Mouse (Mus musculus): ENCODE measurements around the gene Tssk6. TPM values are rescaled to one million over a fixed set of nuclear protein-coding genes. Genes with fewer than 3 reads are reported as not detected.

Gene Tssk6
- polyA plus RNA-seq, 1 experiment from 2014 or later: 4.1 TPM

DNA sequence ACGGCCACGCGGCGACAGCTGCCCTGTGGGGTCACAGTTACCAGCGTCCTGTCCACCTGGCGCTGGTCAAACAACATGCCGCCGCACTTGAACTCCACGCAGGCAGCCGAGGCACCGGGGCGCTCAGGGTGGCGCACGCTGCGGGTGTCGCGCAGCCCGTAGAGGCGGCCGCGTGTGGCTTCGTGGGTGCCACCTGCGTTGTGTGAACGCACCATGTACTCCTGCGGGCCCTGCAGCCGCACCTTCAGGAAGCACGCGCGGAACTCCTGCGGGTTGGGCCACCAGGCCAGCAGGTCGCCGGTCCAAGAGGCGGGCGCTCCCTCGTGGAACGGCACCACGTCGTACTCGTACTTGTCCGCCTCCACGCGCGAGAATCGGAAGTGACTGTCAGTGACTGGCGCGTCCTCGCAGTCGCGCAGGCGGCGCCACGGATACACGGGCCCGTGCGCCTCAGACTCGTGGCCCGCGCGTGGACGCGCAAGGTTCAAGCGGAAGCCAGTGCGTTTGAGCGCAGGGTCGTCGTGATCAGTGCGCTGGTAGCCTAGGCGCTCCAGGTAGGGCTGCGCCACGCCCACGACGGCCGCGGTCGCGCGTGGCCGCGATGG lies 20.6 kb upstream of the Tssk6 start:
- H3K9me3 ChIP-seq (ENCODE audit: control insufficient read depth, low read length): no peaks in the 10 kb centered on the region
- H3K36me3 ChIP-seq (ENCODE audit: control insufficient read depth, insufficient read depth, low read length): no peaks in the 10 kb centered on the region
- no peak for ATAC-seq (ENCODE audit: insufficient read depth, low FRiP score, low TSS enrichment)
- no peak overlapping the region for H3K27ac ChIP-seq (ENCODE audit: low read depth, low read length)
- no peaks in the 10 kb centered on the region for H3K4me1 ChIP-seq (ENCODE audit: control insufficient read depth, insufficient read depth, low read length)
- peak overlapping the region; percentile 36 for H3K4me2 ChIP-seq (ENCODE audit: low read depth)
- H3K9ac ChIP-seq (ENCODE audit: low read length): no peak overlapping the region
- DNase-seq (ENCODE audit: low spot score): no peak
- WGBS: 21% methylated on average over 79 of the region's 79 CpGs
- peak overlapping the region; percentile 33 for H3K4me3 ChIP-seq (ENCODE audit: low read depth, low read length)
- peaks cover 73% of the 10 kb centered on the region for H3K27me3 ChIP-seq (ENCODE audit: control insufficient read depth, insufficient read depth, low read length)

DNA sequence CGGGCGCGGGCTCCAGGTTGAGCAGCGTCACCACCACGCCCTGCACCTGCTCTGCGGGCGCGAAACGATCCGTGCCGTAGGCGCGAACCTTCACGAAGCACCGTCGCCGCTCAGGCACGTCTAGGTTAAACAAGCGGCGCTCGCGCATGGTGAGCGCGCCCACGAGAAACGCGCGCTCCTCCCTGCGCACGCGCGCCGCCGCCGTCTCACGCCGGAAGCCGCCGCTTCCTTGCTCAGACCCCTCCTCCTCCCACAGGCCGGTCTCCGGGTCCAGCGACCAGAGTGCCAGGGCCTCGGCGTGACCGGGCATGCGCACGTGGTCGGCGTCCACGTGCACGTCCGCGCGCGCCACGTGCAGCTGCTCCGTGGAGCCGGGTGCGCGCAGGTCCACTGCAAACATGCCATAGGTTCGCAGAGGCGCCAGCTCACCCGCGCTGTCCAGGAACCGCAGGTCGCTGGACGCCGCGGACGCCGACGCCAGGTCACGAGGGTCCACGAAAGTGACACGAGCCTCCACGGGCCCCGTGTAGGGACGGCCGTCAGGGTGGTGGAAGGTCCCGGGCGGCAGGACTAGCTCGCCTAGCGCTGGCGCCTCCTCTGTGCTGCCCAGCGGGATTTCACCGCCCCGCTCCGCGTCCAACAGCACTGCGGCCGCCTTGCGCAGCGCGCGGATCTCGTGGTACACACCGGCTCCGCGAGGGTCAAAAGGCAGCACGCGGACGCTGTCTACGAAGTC lies 19.8 kb upstream of the Tssk6 start:
- no peaks in the 10 kb centered on the region for H3K9me3 ChIP-seq (ENCODE audit: control insufficient read depth, low read length)
- DNase-seq (ENCODE audit: low spot score) (peak; percentile 71), ATAC-seq (ENCODE audit: insufficient read depth, low FRiP score, low TSS enrichment) (0 out of 2 replicates have a peak, but pooled peaks have one; percentile 22)
- peak overlapping the region; percentile 36 for H3K4me2 ChIP-seq (ENCODE audit: low read depth)
- H3K9ac ChIP-seq (ENCODE audit: low read length): no peak overlapping the region
- H3K27me3 ChIP-seq (ENCODE audit: control insufficient read depth, insufficient read depth, low read length): peaks cover 82% of the 10 kb centered on the region
- no peaks in the 10 kb centered on the region for H3K4me1 ChIP-seq (ENCODE audit: control insufficient read depth, insufficient read depth, low read length)
- 6% methylated on average over 98 of the region's 103 CpGs for WGBS
- peak overlapping the region; percentile 33 for H3K4me3 ChIP-seq (ENCODE audit: low read depth, low read length)
- H3K36me3 ChIP-seq (ENCODE audit: control insufficient read depth, insufficient read depth, low read length): no peaks in the 10 kb centered on the region
- no peak overlapping the region for H3K27ac ChIP-seq (ENCODE audit: low read depth, low read length)

DNA sequence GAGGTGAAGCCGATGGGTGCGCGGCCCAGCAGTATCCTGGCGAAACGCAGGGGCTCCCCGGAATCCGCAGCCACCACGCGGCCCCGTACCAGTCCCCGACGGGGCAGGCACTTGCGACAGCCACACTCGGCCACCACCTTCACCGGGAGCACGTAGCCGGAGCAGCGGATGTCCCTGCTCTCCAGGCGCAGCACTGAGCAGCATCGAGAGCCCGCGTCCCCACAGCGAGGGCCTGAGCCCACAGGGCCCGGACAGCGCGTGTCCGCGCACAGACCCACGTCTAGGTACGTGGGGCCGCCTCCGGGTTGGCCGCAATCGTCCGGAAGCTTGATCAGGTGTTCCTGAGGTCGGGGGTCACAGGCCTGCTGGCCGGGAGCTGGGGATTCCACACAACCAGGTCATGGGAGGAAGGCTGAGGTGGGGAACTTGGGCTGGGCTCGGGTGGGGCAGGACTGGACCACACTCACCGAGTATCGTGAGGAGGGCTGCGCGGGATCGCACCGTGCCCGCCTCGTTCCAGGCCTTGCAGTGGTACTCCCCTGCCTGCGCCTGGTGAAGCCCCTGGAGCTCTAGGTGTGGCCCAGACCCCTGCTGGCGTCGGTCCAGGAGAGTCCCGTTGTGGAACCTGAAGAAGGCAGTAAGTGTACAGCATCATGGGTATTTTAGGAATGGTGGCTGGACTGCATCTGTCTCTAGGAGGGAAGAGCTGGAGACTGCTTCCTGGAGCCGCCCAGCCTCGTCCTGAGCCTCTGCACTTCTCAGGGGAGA lies 19.0 kb upstream of the Tssk6 start:
- Histone ChIP-seq H3K9me3 (ENCODE audit: control insufficient read depth, low read length) (no peaks in the 10 kb centered on the region), H3K27me3 (ENCODE audit: control insufficient read depth, insufficient read depth, low read length) (peaks cover 90% of the 10 kb centered on the region), H3K36me3 (ENCODE audit: control insufficient read depth, insufficient read depth, low read length) (no peaks in the 10 kb centered on the region), H3K9ac (ENCODE audit: low read length) (no peak overlapping the region), H3K4me2 (ENCODE audit: low read depth) (no peak overlapping the region), H3K4me1 (ENCODE audit: control insufficient read depth, insufficient read depth, low read length) (peaks cover 6% of the 10 kb centered on the region; the same call in 1 of the 2 replicates), H3K27ac (ENCODE audit: low read depth, low read length) (no peak overlapping the region), H3K4me3 (ENCODE audit: low read depth, low read length) (peak overlapping the region; percentile 6; the same call in 1 of the 2 replicates)
- DNase-seq (ENCODE audit: low spot score) (no peak), ATAC-seq (ENCODE audit: insufficient read depth, low FRiP score, low TSS enrichment) (no peak; the same call in 1 of the 2 replicates)
- WGBS: 14% methylated on average over 52 of the region's 52 CpGs

DNA sequence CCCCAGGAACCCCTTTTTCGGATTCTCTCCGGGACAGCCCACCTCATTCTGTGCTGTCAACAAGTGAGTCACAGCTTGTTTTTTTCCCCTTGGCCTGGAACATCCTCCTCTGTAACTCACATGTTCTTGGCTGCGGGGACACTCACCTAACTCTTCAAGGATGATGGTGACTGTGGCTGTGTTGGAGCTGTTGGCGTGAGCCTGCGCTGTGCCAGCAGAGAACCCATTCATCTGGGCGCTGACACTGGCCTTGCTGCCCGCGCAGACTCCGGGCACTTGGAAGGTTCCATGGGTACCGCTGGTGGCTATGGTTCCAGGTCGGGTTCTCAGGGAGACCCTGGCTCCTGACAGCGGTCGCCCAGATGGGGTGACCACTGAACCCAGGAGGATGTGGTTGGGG lies 17.8 kb upstream of the Tssk6 start:
- WGBS: 58% methylated on average over 13 of the region's 13 CpGs
- H3K4me1 ChIP-seq (ENCODE audit: control insufficient read depth, insufficient read depth, low read length): peaks cover 8% of the 10 kb centered on the region; the same call in 1 of the 2 replicates

DNA sequence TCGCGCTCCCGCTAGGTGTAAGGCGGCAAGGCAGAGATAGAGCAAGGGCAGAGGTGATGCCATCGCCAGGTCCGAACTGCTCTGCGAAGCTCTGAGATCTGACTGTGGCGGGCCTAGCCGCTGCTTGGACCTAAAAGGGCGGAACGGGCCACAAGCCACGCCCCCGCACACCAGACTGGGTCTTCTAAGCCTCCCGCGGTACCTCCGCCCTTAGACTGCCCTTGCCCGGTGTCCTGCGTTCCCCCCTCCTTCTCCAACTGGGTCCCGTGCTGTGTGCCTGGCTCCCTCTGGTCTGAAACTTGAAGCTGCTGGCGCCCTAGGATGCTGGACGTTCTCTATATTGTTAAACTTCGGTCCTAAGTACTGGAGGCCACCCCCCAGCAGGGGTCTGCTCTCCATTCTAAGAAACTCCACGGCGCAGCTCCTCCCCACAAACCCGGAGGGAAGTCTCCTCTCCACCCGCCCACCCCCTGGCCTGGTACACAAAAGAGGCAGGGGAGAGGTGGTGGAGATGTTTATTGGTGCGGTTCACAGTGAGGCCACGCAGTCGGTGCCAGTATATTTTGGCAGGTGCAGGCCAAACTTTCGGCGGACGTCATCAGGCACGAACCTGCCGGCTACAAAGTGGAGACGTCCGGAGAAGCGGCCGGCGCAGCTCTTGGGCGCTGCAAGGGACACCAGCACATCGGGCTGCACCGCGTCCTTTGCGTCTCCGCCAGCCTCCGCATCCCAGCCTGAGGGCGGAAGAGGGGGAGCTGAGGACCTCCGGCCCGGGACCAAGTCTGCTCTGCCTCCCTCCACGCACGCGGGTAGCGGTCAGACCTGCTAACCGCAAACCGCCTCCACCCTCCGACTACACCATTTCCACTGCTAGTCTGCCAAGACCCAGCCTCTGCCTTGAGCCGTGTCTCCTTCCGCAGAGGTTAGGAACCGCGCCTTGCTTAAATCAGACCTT lies 14.4 kb upstream of the Tssk6 start, which contains the start of gene Cilp2:
Cilp2 (minus strand) TSS at position 399 of the 955 bp plus-strand sequence.
- peaks cover 8% of the 10 kb centered on the region for H3K4me1 ChIP-seq (ENCODE audit: control insufficient read depth, insufficient read depth, low read length)
- H3K4me2 ChIP-seq (ENCODE audit: low read depth): peak within 1 kb of the TSS; percentile 25

More for the DNA sequence above, 17.8 kb upstream of the Tssk6 start:
- Histone ChIP-seq H3K27me3 (ENCODE audit: control insufficient read depth, insufficient read depth, low read length) (peaks cover 100% of the 10 kb centered on the region), H3K4me3 (ENCODE audit: low read depth, low read length) (no peak overlapping the region), H3K4me2 (ENCODE audit: low read depth) (no peak overlapping the region), H3K9ac (ENCODE audit: low read length) (no peak overlapping the region), H3K9me3 (ENCODE audit: control insufficient read depth, low read length) (no peaks in the 10 kb centered on the region), H3K27ac (ENCODE audit: low read depth, low read length) (no peak overlapping the region), H3K36me3 (ENCODE audit: control insufficient read depth, insufficient read depth, low read length) (no peaks in the 10 kb centered on the region)
- DNase-seq (ENCODE audit: low spot score) (no peak), ATAC-seq (ENCODE audit: insufficient read depth, low FRiP score, low TSS enrichment) (no peak)

DNA sequence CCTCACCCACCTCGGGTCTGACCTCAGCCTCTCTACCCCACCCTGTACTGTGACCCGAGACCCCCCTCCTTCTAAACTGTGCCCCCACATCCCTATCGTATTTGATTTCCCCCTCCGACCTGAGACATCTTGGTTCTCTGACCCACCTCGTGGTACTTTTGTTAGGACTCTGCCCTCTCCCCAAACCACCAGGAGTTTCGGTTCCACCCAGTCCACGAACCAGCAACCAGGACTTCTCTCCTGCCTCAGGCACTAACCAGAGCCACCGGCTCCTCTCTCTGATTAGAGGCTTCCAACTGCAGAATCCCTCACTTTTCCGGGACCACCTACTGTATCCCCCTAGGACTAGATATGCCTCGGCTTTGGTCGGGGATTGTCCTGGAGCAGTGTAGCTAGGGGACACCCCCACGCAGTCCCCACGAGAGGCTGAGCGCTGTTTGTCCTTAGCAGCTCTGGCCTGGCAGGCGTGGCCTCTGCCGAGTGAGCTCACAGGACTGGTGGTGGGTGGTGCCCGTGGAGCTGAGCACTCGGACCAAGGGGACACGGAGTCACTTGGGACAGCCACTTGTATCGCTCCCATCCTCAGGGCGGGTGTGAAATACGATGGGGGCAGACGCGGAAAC lies 13.6 kb upstream of the Tssk6 start:
- Histone ChIP-seq H3K27ac (ENCODE audit: low read depth, low read length) (no peak overlapping the region), H3K27me3 (ENCODE audit: control insufficient read depth, insufficient read depth, low read length) (peaks cover 73% of the 10 kb centered on the region), H3K9ac (ENCODE audit: low read length) (no peak overlapping the region), H3K4me2 (ENCODE audit: low read depth) (peak overlapping the region; percentile 25; the same call in 1 of the 2 replicates), H3K4me3 (ENCODE audit: low read depth, low read length) (peak overlapping the region; percentile 3; the same call in 1 of the 2 replicates), H3K4me1 (ENCODE audit: control insufficient read depth, insufficient read depth, low read length) (peaks cover 8% of the 10 kb centered on the region), H3K36me3 (ENCODE audit: control insufficient read depth, insufficient read depth, low read length) (no peaks in the 10 kb centered on the region), H3K9me3 (ENCODE audit: control insufficient read depth, low read length) (no peaks in the 10 kb centered on the region)
- DNase-seq (ENCODE audit: low spot score) (no peak), ATAC-seq (ENCODE audit: insufficient read depth, low FRiP score, low TSS enrichment) (no peak)
- 7% methylated on average over 24 of the region's 24 CpGs for WGBS

More for the DNA sequence above, 14.4 kb upstream of the Tssk6 start, which contains the start of gene Cilp2:
- Histone ChIP-seq H3K9me3 (ENCODE audit: control insufficient read depth, low read length) (no peaks in the 10 kb centered on the region), H3K36me3 (ENCODE audit: control insufficient read depth, insufficient read depth, low read length) (no peaks in the 10 kb centered on the region), H3K9ac (ENCODE audit: low read length) (no peak within 1 kb of the TSS), H3K27me3 (ENCODE audit: control insufficient read depth, insufficient read depth, low read length) (peaks cover 81% of the 10 kb centered on the region), H3K4me3 (ENCODE audit: low read depth, low read length) (peak within 1 kb of the TSS; percentile 15; the same call in 1 of the 2 replicates), H3K27ac (ENCODE audit: low read depth, low read length) (no peak within 1 kb of the TSS)
- WGBS: 1% methylated on average over 58 of the region's 60 CpGs
- DNase-seq (ENCODE audit: low spot score) (peak; percentile 50), ATAC-seq (ENCODE audit: insufficient read depth, low FRiP score, low TSS enrichment) (no peak)

DNA sequence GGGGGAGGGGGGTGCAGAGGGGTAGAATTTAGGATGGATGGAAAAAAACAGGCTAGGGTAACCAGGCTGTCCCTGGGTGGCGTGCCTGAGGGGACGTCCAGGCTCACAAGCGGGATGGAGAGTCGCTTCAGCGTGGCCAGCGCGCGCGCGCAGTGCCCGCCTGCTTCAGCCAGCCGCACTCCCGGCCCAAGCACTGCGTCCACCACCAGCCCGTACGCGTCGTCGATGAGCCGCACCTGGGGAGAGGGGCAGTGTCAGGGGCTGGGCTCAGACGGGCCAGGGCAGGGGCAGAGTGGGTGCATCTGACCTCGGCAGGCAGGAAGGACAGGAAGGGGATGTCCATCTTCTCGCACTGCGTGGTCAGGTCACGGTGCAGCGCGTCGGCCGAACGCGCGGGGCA lies 13.1 kb upstream of the Tssk6 start:
- no peak overlapping the region for H3K27ac ChIP-seq (ENCODE audit: low read depth, low read length)
- H3K4me2 ChIP-seq (ENCODE audit: low read depth): peak overlapping the region; percentile 14; the same call in 1 of the 2 replicates
- ATAC-seq (ENCODE audit: insufficient read depth, low FRiP score, low TSS enrichment): no peak
- no peaks in the 10 kb centered on the region for H3K9me3 ChIP-seq (ENCODE audit: control insufficient read depth, low read length)
- peak overlapping the region; percentile 3; the same call in 1 of the 2 replicates for H3K4me3 ChIP-seq (ENCODE audit: low read depth, low read length)
- no peak overlapping the region for H3K9ac ChIP-seq (ENCODE audit: low read length)
- peaks cover 68% of the 10 kb centered on the region for H3K27me3 ChIP-seq (ENCODE audit: control insufficient read depth, insufficient read depth, low read length)
- WGBS: 3% methylated on average over 32 of the region's 32 CpGs
- H3K36me3 ChIP-seq (ENCODE audit: control insufficient read depth, insufficient read depth, low read length): no peaks in the 10 kb centered on the region
- no peak for DNase-seq (ENCODE audit: low spot score)
- peaks cover 8% of the 10 kb centered on the region for H3K4me1 ChIP-seq (ENCODE audit: control insufficient read depth, insufficient read depth, low read length)
